ENCODE assay signal across 20 mouse cellular contexts in genomic region chr16:55789291-55789690, GRCm38 (mm10). TPM values are rescaled to one million over a fixed set of nuclear protein-coding genes. Genes with fewer than 3 reads are reported as not detected.
DNase-seq lines count a peak whose midpoint lies in the region; ATAC-seq lines count a peak whose summit lies in the region.
"Had no signal": no experiment of that assay in that cellular context is flagged by ENCODE, and none has a peak within 500 bp of the region (broad histone marks: within the 10 kb centered on the region; RNA-seq: fewer than 3 reads in every experiment).

No protein-coding gene starts in this region.

- peak; percentile 34 to 37 for DNase-seq in adrenal gland, adult (ENCODE audit: inconsistent age in 2 of 2, low spot score in 1 of 2)
- DNase-seq in adrenal gland, adult 8-10 months: no peak
- peak; percentile 12 for DNase-seq in Muller cell, postnatal 12 days (ENCODE audit: inconsistent ontology term)
- DNase-seq in kidney, adult 11 months: peak; percentile 36
- peak; percentile 34 for DNase-seq in kidney, postnatal 14 days
- DNase-seq in right cerebral cortex, postnatal 10 days (ENCODE audit: low spot score in 2 of 2): no peak
- DNase-seq in spleen, postnatal 10 days (ENCODE audit: low spot score in 2 of 2): no peak
- DNase-seq: cerebellum, adult 2 months; embryo, embryonic 11 days; heart, adult 2 months; heart, postnatal 10 days; lung, adult 2 months; right cerebral cortex, adult 18-20 months; thymus, adult 2 months had no signal

- WGBS in forebrain, embryonic 12.5 days: 41% methylated on average over 1 of the region's 1 CpGs

- no peak overlapping the region for H3K27ac ChIP-seq in forebrain, embryonic 12.5 days
- H3K27ac ChIP-seq: heart, adult 2 months; hindbrain, embryonic 15.5 days; layer of hippocampus, adult 2 months; limb, embryonic 15.5 days; macrophage had no signal

- no peak for ATAC-seq in forebrain, embryonic 12.5 days (ENCODE audit: low FRiP score)
- ATAC-seq: midbrain, embryonic 16.5 days had no signal

- H3K4me3 ChIP-seq in forebrain, embryonic 12.5 days (replicated peaks): no peak overlapping the region
- H3K4me3 ChIP-seq: heart, adult 2 months; hindbrain, embryonic 15.5 days; layer of hippocampus, adult 2 months; limb, embryonic 15.5 days had no signal

- H3K9ac ChIP-seq in forebrain, embryonic 12.5 days: no peak overlapping the region
- H3K9ac ChIP-seq: hindbrain, embryonic 15.5 days; limb, embryonic 15.5 days had no signal

- no peaks in the 10 kb centered on the region for H3K4me1 ChIP-seq in forebrain, embryonic 12.5 days
- H3K4me1 ChIP-seq: hindbrain, embryonic 15.5 days had no signal

- H3K9me3 ChIP-seq in forebrain, embryonic 12.5 days: no peaks in the 10 kb centered on the region
- H3K9me3 ChIP-seq: hindbrain, embryonic 15.5 days; limb, embryonic 15.5 days had no signal

- no peaks in the 10 kb centered on the region for H3K36me3 ChIP-seq in forebrain, embryonic 12.5 days (replicated peaks)
- H3K36me3 ChIP-seq: hindbrain, embryonic 15.5 days; limb, embryonic 15.5 days had no signal

- H3K4me2 ChIP-seq in forebrain, embryonic 12.5 days: no peak overlapping the region
- H3K4me2 ChIP-seq: hindbrain, embryonic 15.5 days; limb, embryonic 15.5 days had no signal

- no peaks in the 10 kb centered on the region for H3K27me3 ChIP-seq in forebrain, embryonic 12.5 days
- H3K27me3 ChIP-seq: hindbrain, embryonic 15.5 days; limb, embryonic 15.5 days had no signal

RNA-seq across cellular contexts. Expression of gene Nfkbiz, which starts 49.4 kb away (rescaled TPM):
- total RNA-seq in adrenal gland, adult 8-10 months (2022): 1 to 10 TPM; 3.4 to 8.0 (median 5.0) TPM
- polyA plus RNA-seq in forebrain, embryonic 12.5 days (2016; fragmentation: Nextera tagmentation; extraction: Ambion mirVana): 1.5 and 1.8 TPM in 2 replicates

Comparison
In these comparisons a context has a peak if more than half of its experiments do, and no peak if none do; other contexts are left out.
1. DNase-seq: peak in adrenal gland, adult (2 of 2), Muller cell, postnatal 12 days (single experiment), kidney, adult 11 months (single experiment) and kidney, postnatal 14 days (single experiment); none in adrenal gland, adult 8-10 months (single experiment), right cerebral cortex, postnatal 10 days (0 of 2) and spleen, postnatal 10 days (0 of 2).